24 mouse cellular contexts compared by ENCODE assay signal in genomic region chr6:144541316-144541715, GRCm38 (mm10).
A peak's percentile ranks its signal among the peaks of the same experiment; 100 is the strongest.
DNase-seq lines count a peak whose midpoint lies in the region; ATAC-seq lines count a peak whose summit lies in the region.
"Had no signal": no experiment of that assay in that cellular context is flagged by ENCODE, and none has a peak within 500 bp of the region (broad histone marks: within the 10 kb centered on the region; RNA-seq: fewer than 3 reads in every experiment).

No protein-coding gene starts in this region.

- WGBS in midbrain, embryonic 10.5 days: 90% methylated on average over 9 of the region's 9 CpGs
- 76% methylated on average over 9 of the region's 9 CpGs for WGBS in midbrain, embryonic 16.5 days

- H3K9ac ChIP-seq in midbrain, embryonic 16.5 days (ENCODE audit: low read depth, low read length): no peak overlapping the region
- H3K9ac ChIP-seq: embryonic facial prominence, embryonic 12.5 days; forebrain, postnatal 0 days; liver, embryonic 15.5 days; lung, embryonic 15.5 days; neural tube, embryonic 15.5 days had no signal

- no peak overlapping the region for H3K4me2 ChIP-seq in midbrain, embryonic 16.5 days (ENCODE audit: low read length)
- H3K4me2 ChIP-seq: embryonic facial prominence, embryonic 12.5 days; heart, embryonic 11.5 days; liver, embryonic 15.5 days; lung, embryonic 15.5 days; neural tube, embryonic 15.5 days had no signal

- no peaks in the 10 kb centered on the region; the same call in 1 of the 2 replicates for H3K4me1 ChIP-seq in midbrain, embryonic 10.5 days
- H3K4me1 ChIP-seq in midbrain, embryonic 16.5 days (ENCODE audit: control insufficient read depth, insufficient read depth, low read length): no peaks in the 10 kb centered on the region
- H3K4me1 ChIP-seq: embryonic facial prominence, embryonic 12.5 days; limb, embryonic 10.5 days; liver, embryonic 15.5 days; lung, embryonic 15.5 days; neural tube, embryonic 15.5 days had no signal

- 0 out of 2 replicates have a peak overlapping the region, but pooled peaks have one; percentile 19 for H3K27ac ChIP-seq in midbrain, embryonic 10.5 days (replicated peaks)
- no peak overlapping the region for H3K27ac ChIP-seq in midbrain, embryonic 16.5 days (ENCODE audit: low read length)
- H3K27ac ChIP-seq: embryonic facial prominence, embryonic 12.5 days; limb, embryonic 10.5 days; liver, embryonic 15.5 days; lung, embryonic 15.5 days; neural tube, embryonic 15.5 days; stomach, postnatal 0 days had no signal

- no peaks in the 10 kb centered on the region for H3K36me3 ChIP-seq in midbrain, embryonic 10.5 days
- H3K36me3 ChIP-seq in midbrain, embryonic 16.5 days (ENCODE audit: control insufficient read depth, insufficient read depth, low read length): no peaks in the 10 kb centered on the region
- H3K36me3 ChIP-seq: embryonic facial prominence, embryonic 12.5 days; limb, embryonic 10.5 days; liver, embryonic 15.5 days; lung, embryonic 15.5 days; neural tube, embryonic 15.5 days had no signal

- no peaks in the 10 kb centered on the region for H3K27me3 ChIP-seq in midbrain, embryonic 10.5 days (ENCODE audit: low read depth, poor library complexity, severe bottlenecking)
- no peaks in the 10 kb centered on the region for H3K27me3 ChIP-seq in midbrain, embryonic 16.5 days (ENCODE audit: control insufficient read depth, insufficient read depth, low read depth, low read length)
- H3K27me3 ChIP-seq: embryonic facial prominence, embryonic 12.5 days; liver, embryonic 15.5 days; lung, embryonic 15.5 days; neural tube, embryonic 15.5 days had no signal

- no peak for DNase-seq in midbrain, embryonic 10.5 days (ENCODE audit: low spot score)
- peak; percentile 64 for DNase-seq in CD4-positive helper T cell, adult 2 months (ENCODE audit: low read depth, low spot score)
- peak; percentile 6 to 15 for DNase-seq in CD8-positive naive resting alpha-beta T cell, adult 2 months (ENCODE audit: low read depth in 2 of 2, low spot score in 2 of 2)
- no peak for DNase-seq in Muller cell, postnatal 12 days (ENCODE audit: inconsistent ontology term)
- no peak for DNase-seq in layer of hippocampus, adult 11-12 months (ENCODE audit: low spot score)
- DNase-seq: cerebellum, adult 18-20 months; cerebellum, postnatal 14 days; forebrain, postnatal 0 days; gastrocnemius, postnatal 14 days; kidney, postnatal 25 days; liver; lung, postnatal 4 days; right cerebral cortex, postnatal 14 days had no signal

- ATAC-seq in midbrain, embryonic 16.5 days: no peak
- peak; percentile 26; the same call in 1 of the 2 replicates for ATAC-seq in megakaryocyte, adult 5-6 weeks (ENCODE audit: poor library complexity, severe bottlenecking)
- ATAC-seq: forebrain, postnatal 0 days; hindbrain, embryonic 16.5 days; intestine, postnatal 0 days had no signal

- no peaks in the 10 kb centered on the region for H3K9me3 ChIP-seq in midbrain, embryonic 10.5 days (replicated peaks)
- H3K9me3 ChIP-seq in midbrain, embryonic 16.5 days (replicated peaks; ENCODE audit: control insufficient read depth, low read length, poor library complexity, severe bottlenecking): no peaks in the 10 kb centered on the region
- H3K9me3 ChIP-seq: embryonic facial prominence, embryonic 12.5 days; limb, embryonic 10.5 days; liver, embryonic 15.5 days; lung, embryonic 15.5 days; neural tube, embryonic 15.5 days had no signal

- H3K4me3 ChIP-seq in midbrain, embryonic 10.5 days: no peak overlapping the region
- no peak overlapping the region for H3K4me3 ChIP-seq in midbrain, embryonic 16.5 days (ENCODE audit: low read depth, low read length)
- H3K4me3 ChIP-seq: embryonic facial prominence, embryonic 12.5 days; limb, embryonic 10.5 days; liver, embryonic 15.5 days; lung, embryonic 15.5 days; neural tube, embryonic 15.5 days had no signal

Comparison
In these comparisons a context has a peak if more than half of its experiments do, and no peak if none do; other contexts are left out.
1. DNase-seq: peak in CD4-positive helper T cell, adult 2 months (single experiment) and CD8-positive naive resting alpha-beta T cell, adult 2 months (2 of 2); none in midbrain, embryonic 10.5 days (single experiment), Muller cell, postnatal 12 days (single experiment) and layer of hippocampus, adult 11-12 months (single experiment).